Mouse (Mus musculus) liver, embryonic 16.5 days (tissue): ENCODE measurements around the gene Glipr1l3. TPM values are rescaled to one million over a fixed set of nuclear protein-coding genes. Genes with fewer than 3 reads are reported as not detected.
A peak's percentile ranks its signal among the peaks of the same experiment; 100 is the strongest.
"Not testable (repeated sequence)": the region's sequence is repeated elsewhere in the genome, so short reads cannot be mapped to it uniquely, and the experiment has no call there.

ENCODE experiments used
- ATAC-seq: fragments of 200-750 bp; cut with Nextera tagmentation; 2 replicates; pipeline ENCODE4 v1.8.0; 2017; ENCODE audit warnings: low read depth, mild to moderate bottlenecking, moderate number of reproducible peaks, moderate library complexity
- H3K27ac ChIP-seq: fragments of 300-500 bp; sonication (generic); 2 replicates; pipeline ENCODE4 v1.5.1; 2014; ENCODE audit warnings: mild to moderate bottlenecking, low read length
- H3K27me3 ChIP-seq: fragments of 300-500 bp; sonication (generic); 2 replicates; pipeline ENCODE4 v1.6.1; 2014; ENCODE audit warnings: low read depth, low read length, mixed read lengths; ENCODE audit not compliant: control insufficient read depth, insufficient read depth
- H3K36me3 ChIP-seq: fragments of 300-500 bp; sonication (generic); 2 replicates; pipeline ENCODE4 v1.6.1; 2014; ENCODE audit warnings: mild to moderate bottlenecking; ENCODE audit not compliant: control insufficient read depth, insufficient read depth
- H3K4me1 ChIP-seq: fragments of 300-500 bp; sonication (generic); 2 replicates; pipeline ENCODE4 v1.6.1; 2014; ENCODE audit warnings: low read depth, low read length, mixed read lengths; ENCODE audit not compliant: control insufficient read depth
- H3K4me2 ChIP-seq: fragments of 300-500 bp; sonication (generic); 2 replicates; pipeline ENCODE4 v1.6.1; 2014; ENCODE audit warnings: low read depth, low read length, mixed read lengths
- H3K4me3 ChIP-seq: fragments of 300-500 bp; sonication (generic); 2 replicates; pipeline ENCODE4 v1.5.1; 2014; ENCODE audit warnings: low read depth, mild to moderate bottlenecking, low read length
- H3K9ac ChIP-seq: fragments of 300-500 bp; sonication (generic); 2 replicates; pipeline ENCODE4 v1.6.1; 2014; ENCODE audit warnings: low read depth, low read length
- H3K9me3 ChIP-seq: fragments of 300-500 bp; sonication (generic); replicated peaks from 2 replicates; pipeline ENCODE4 v1.6.1; 2016; ENCODE audit warnings: low read length; ENCODE audit not compliant: control insufficient read depth
- WGBS: fragments of 180-500 bp; shearing (Covaris S2); extraction: QIAGEN DNeasy Blood & Tissue Kit; methylation state at CpG from one replicate; pipeline ENCODE4 v1.1.7; 2014; ENCODE audit not compliant: insufficient replicate concordance; 5-methylcytosine and 5-hydroxymethylcytosine counted together
- polyA plus RNA-seq: library from polyadenylated mRNA; unstranded; fragments of >200 nt; fragmentation: Nextera tagmentation; extraction: Ambion mirVana; gene quantifications from 2 replicates; pipeline ENCODE4 v1.2.1, GENCODE M21; 2015

Gene Glipr1l3
- polyA plus RNA-seq = not detected in 2 replicates

DNA sequence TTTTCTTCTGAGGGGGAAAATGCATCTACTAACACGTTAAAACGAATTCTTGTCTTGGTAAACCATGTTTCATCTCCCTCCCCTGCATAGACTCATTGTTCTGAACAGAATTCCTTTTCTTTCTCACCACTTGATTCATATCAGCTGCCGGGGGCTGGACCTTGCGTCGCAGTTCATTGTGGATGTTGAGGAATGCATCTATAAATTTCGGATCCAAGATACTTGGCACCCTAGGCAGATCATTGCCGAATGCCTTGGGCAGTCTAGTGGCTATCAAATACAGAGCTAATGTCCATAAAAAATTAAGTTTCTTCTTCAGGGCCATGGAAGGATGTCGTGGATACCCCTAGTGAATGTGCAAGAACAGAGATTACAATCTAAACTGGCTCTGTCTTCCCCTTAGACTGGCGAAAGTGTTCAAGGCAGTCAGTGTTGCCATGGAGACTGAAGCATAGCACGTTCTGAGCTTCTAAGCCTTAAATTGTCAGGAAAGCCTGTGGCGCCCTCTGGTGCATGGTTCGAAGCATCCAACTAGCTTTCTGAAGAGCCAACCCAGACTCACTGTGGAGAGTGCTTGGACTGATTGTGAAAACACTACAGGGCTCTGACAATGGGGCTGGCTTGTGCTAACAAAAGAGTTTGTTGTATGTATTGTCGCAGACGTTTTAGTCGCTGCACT, at the start of gene Glipr1l3:
TSS of gene Glipr1l3 (minus strand) at position 446 of the 679 bp plus-strand sequence.
- H3K27ac ChIP-seq, H3K27me3 ChIP-seq, H3K9ac ChIP-seq, H3K9me3 ChIP-seq, H3K4me3 ChIP-seq, H3K36me3 ChIP-seq, H3K4me2 ChIP-seq, H3K4me1 ChIP-seq: not testable (repeated sequence)
- peak; percentile 62 for ATAC-seq
- WGBS = 22% methylated on average over 15 of the region's 15 CpGs

DNA sequence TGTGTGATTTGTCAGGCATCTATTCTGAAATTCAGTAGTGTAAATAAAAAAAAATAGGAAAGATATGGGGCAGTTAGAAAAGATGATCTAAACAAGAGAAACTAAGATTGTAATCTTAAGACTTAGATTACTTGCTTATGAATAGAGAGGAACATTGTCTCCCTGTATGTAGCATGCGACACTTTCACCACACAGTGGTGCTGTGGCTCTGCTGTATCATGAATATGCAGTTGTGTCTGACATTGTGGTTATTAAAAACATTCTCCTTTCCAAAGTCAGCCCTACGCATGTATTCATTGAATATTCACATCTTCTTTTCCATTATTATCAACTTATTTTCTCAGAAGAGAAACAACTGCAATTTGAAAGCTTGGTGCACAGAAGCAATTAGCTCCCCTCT, 43.3 kb upstream of the Glipr1l3 start:
- Histone ChIP-seq H3K9ac (no peak overlapping the region), H3K27ac (no peak overlapping the region), H3K36me3 (no peaks in the 10 kb centered on the region), H3K4me3 (no peak overlapping the region), H3K4me2 (no peak overlapping the region), H3K9me3 (no peaks in the 10 kb centered on the region), H3K27me3 (no peaks in the 10 kb centered on the region), H3K4me1 (no peaks in the 10 kb centered on the region)
- 61% methylated on average over 2 of the region's 2 CpGs for WGBS
- no peak for ATAC-seq

- 58% methylated on average over 2 of the region's 2 CpGs for WGBS
- not testable (repeated sequence) for ATAC-seq
Observed at GRCm38 (mm10) chr10:112193919-112194318, 33.8 kb upstream of the Glipr1l3 start.

GRCm38 (mm10) chr10:112177027-112177426, 16.9 kb upstream of the Glipr1l3 start:
- H3K27me3 ChIP-seq, H3K9me3 ChIP-seq: not testable (repeated sequence)
- WGBS = 34% methylated on average over 13 of the region's 13 CpGs

More at GRCm38 (mm10) chr10:112193919-112194318, 33.8 kb upstream of the Glipr1l3 start:
- not testable (repeated sequence) for H3K9ac ChIP-seq, H3K4me1 ChIP-seq, H3K27me3 ChIP-seq, H3K9me3 ChIP-seq, H3K36me3 ChIP-seq, H3K4me2 ChIP-seq, H3K27ac ChIP-seq, H3K4me3 ChIP-seq

DNA sequence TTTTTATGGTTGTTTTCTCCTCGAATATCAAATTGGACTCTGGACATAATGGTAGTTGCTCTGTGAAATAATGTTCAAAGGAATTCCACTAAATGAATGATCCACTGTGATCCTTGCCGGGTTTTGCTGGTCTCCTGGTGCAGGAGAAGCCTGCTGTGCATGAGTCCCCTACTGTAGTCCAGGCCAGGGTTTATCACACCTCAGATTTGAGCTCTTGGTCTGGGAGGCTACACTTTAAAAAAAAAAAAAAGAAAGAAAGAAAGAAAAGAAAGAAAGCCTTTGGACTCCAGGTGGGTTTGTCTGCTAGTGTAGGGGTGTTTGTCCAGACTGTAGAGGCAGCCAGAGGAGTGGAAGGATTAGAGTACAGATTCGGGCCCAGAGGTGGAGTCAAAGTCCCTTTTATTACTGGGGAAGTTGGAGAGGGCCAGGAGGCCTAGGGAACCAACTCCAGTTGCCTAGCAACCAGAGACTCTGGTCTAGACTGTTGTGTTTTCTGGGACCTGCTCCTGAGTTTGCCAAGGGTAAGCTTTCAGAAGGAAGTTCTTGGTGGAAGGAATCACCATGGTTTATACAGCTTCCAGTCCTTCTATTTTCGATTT, 3.1 kb upstream of the Glipr1l3 start, which contains the start of gene Caps2:
TSS of gene Caps2 (plus strand) at position 454 of the 599 bp plus-strand sequence.
- H3K4me2 ChIP-seq = no peak within 1 kb of the TSS
- no peaks in the 10 kb centered on the region for H3K27me3 ChIP-seq
- no peak within 1 kb of the TSS for H3K27ac ChIP-seq
- 22% methylated on average over 4 of the region's 4 CpGs for WGBS
- H3K9me3 ChIP-seq = no peaks in the 10 kb centered on the region
- no peaks in the 10 kb centered on the region for H3K36me3 ChIP-seq
- peak; percentile 27; the same call in 1 of the 2 replicates for ATAC-seq
- no peaks in the 10 kb centered on the region for H3K4me1 ChIP-seq
- no peak within 1 kb of the TSS for H3K4me3 ChIP-seq
- no peak within 1 kb of the TSS for H3K9ac ChIP-seq

More at GRCm38 (mm10) chr10:112177027-112177426, 16.9 kb upstream of the Glipr1l3 start:
- ATAC-seq, H3K27ac ChIP-seq, H3K4me1 ChIP-seq, H3K36me3 ChIP-seq, H3K4me3 ChIP-seq, H3K9ac ChIP-seq, H3K4me2 ChIP-seq: not testable (repeated sequence)

GRCm38 (mm10) chr10:112139834-112140233, 20.3 kb downstream of the Glipr1l3 start:
- Histone ChIP-seq H3K4me3 (no peak overlapping the region), H3K4me2 (no peak overlapping the region), H3K4me1 (no peaks in the 10 kb centered on the region), H3K9me3 (no peaks in the 10 kb centered on the region), H3K27me3 (no peaks in the 10 kb centered on the region), H3K36me3 (no peaks in the 10 kb centered on the region), H3K9ac (no peak overlapping the region), H3K27ac (no peak overlapping the region)
- 0 out of 2 replicates have a peak, but pooled peaks have one; percentile 59 for ATAC-seq
- WGBS = 24% methylated on average over 2 of the region's 2 CpGs

DNA sequence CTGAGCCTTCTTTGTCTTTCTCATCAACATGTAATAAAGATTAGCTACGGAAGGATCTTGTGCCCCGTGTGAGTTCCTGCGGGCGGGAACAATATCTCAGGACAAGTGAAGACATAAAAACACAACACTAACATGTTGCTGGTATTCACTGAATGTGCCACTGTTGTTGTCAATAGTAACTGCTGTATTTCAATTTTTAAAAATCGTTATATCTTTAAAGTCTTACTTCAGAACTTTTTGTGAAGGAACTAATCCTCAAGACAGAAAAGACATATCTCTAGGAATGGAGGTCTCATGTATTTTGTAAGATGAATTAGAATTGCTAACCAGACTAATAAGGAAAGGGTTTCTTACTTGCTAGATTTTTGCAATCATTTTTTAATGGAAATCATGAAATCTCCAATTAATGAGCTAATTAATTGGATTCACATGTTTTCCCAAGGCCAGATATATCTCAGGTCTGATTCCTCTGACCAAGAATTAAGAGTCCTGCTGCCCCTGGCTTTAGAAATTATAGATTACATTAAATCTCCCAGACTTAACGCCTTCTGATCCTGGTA, 21.2 kb downstream of the Glipr1l3 start:
- H3K4me1 ChIP-seq = no peaks in the 10 kb centered on the region
- H3K9ac ChIP-seq = no peak overlapping the region
- peak overlapping the region; percentile 24; the same call in 1 of the 2 replicates for H3K4me2 ChIP-seq
- H3K27me3 ChIP-seq = no peaks in the 10 kb centered on the region
- H3K4me3 ChIP-seq = no peak overlapping the region
- ATAC-seq = no peak
- no peaks in the 10 kb centered on the region for H3K36me3 ChIP-seq
- H3K27ac ChIP-seq = no peak overlapping the region
- no peaks in the 10 kb centered on the region for H3K9me3 ChIP-seq
- 27% methylated on average over 6 of the region's 6 CpGs for WGBS

GRCm38 (mm10) chr10:112138050-112138870, 21.9 kb downstream of the Glipr1l3 start:
- 0 out of 2 replicates have a peak, but pooled peaks have one; percentile 32 for ATAC-seq
- 12% methylated on average over 9 of the region's 9 CpGs for WGBS
- no peaks in the 10 kb centered on the region for H3K36me3 ChIP-seq
- H3K4me2 ChIP-seq = peak overlapping the region; percentile 24; the same call in 1 of the 2 replicates
- no peaks in the 10 kb centered on the region for H3K27me3 ChIP-seq
- H3K9ac ChIP-seq = no peak overlapping the region
- no peaks in the 10 kb centered on the region for H3K9me3 ChIP-seq
- no peak overlapping the region for H3K27ac ChIP-seq
- no peaks in the 10 kb centered on the region for H3K4me1 ChIP-seq
- no peak overlapping the region for H3K4me3 ChIP-seq
